Mouse (Mus musculus) embryonic facial prominence, embryonic 11.5 days (tissue): ENCODE data around the gene Pdzk1ip1. TPM values are rescaled to one million over a fixed set of nuclear protein-coding genes. Genes with fewer than 3 reads are reported as not detected.

Source experiments
- ATAC-seq: fragments of 200-750 bp; cut with Nextera tagmentation; replicated peaks from 2 replicates; pipeline ENCODE4 v1.8.0; 2017; ENCODE audit warnings: low read depth; ENCODE audit not compliant: insufficient number of reproducible peaks, low FRiP score, low TSS enrichment
- DNase-seq: peaks from one replicate; pipeline ENCODE4 v3.0.0-alpha.2; 2015; ENCODE audit warnings: low spot score
- H3K27ac ChIP-seq: fragments of 300-500 bp; sonication (generic); replicated peaks from 2 replicates; pipeline ENCODE4 v1.5.1; 2014; ENCODE audit warnings: mild to moderate bottlenecking, low read depth, low read length, control low read depth
- H3K27me3 ChIP-seq: fragments of 300-500 bp; sonication (generic); 2 replicates; pipeline ENCODE4 v1.6.1; 2014; ENCODE audit warnings: mild to moderate bottlenecking, low read length, moderate library complexity, mixed read lengths; ENCODE audit not compliant: control insufficient read depth, insufficient read depth
- H3K36me3 ChIP-seq: fragments of 300-500 bp; sonication (generic); replicated peaks from 2 replicates; pipeline ENCODE4 v1.6.1; 2014; ENCODE audit warnings: low read depth, mild to moderate bottlenecking, low read length, moderate library complexity, mixed read lengths; ENCODE audit not compliant: control insufficient read depth, insufficient read depth
- H3K4me1 ChIP-seq: fragments of 300-500 bp; sonication (generic); 2 replicates; pipeline ENCODE4 v1.6.1; 2014; ENCODE audit warnings: low read length, mixed read lengths; ENCODE audit not compliant: control insufficient read depth, insufficient read depth
- H3K4me2 ChIP-seq: fragments of 300-500 bp; sonication (generic); 2 replicates; pipeline ENCODE4 v1.6.1; 2014; ENCODE audit warnings: low read depth, mild to moderate bottlenecking, control low read depth, low read length, moderate library complexity
- H3K4me3 ChIP-seq: fragments of 300-500 bp; sonication (generic); 2 replicates; pipeline ENCODE4 v1.5.1; 2014; ENCODE audit warnings: low read depth, low read length, control low read depth
- H3K9ac ChIP-seq: fragments of 300-500 bp; sonication (generic); replicated peaks from 2 replicates; pipeline ENCODE4 v1.6.1; 2014; ENCODE audit warnings: mild to moderate bottlenecking, control low read depth, low read length
- H3K9me3 ChIP-seq: fragments of 300-500 bp; sonication (generic); replicated peaks from 2 replicates; pipeline ENCODE4 v1.6.1; 2016; ENCODE audit warnings: mild to moderate bottlenecking, low read length, inconsistent platforms, mixed read lengths; ENCODE audit not compliant: control insufficient read depth
- WGBS: fragments of 180-500 bp; shearing (Covaris S2); extraction: QIAGEN DNeasy Blood & Tissue Kit; methylation state at CpG from one replicate; pipeline ENCODE4 v1.1.7; 2014; 5-methylcytosine and 5-hydroxymethylcytosine counted together
- polyA plus RNA-seq: library from polyadenylated mRNA; unstranded; fragments of >200 nt; fragmentation: Nextera tagmentation; extraction: Ambion mirVana; gene quantifications from 2 replicates; pipeline ENCODE4 v1.2.1, GENCODE M21; 2014

Pdzk1ip1 gene
- polyA plus RNA-seq, 1 experiment from 2014 or later = 11.3 TPM

- no peak overlapping the region for H3K9ac ChIP-seq
- no peaks in the 10 kb centered on the region; the same call in 1 of the 2 replicates for H3K4me1 ChIP-seq
- no peak for DNase-seq
- no peaks in the 10 kb centered on the region for H3K9me3 ChIP-seq
- no peak for ATAC-seq
- H3K27ac ChIP-seq = no peak overlapping the region
- no peak overlapping the region for H3K4me3 ChIP-seq
- no peak overlapping the region for H3K4me2 ChIP-seq
- WGBS = 86% methylated on average over 2 of the region's 2 CpGs
- H3K27me3 ChIP-seq = peaks cover 24% of the 10 kb centered on the region
- no peaks in the 10 kb centered on the region for H3K36me3 ChIP-seq
Observed at GRCm38 (mm10) chr4:115094056-115094455, 5.5 kb downstream of the Pdzk1ip1 start.

- Histone ChIP-seq H3K4me2 (peak overlapping the region; percentile 77), H3K4me3 (peak overlapping the region; percentile 32), H3K9me3 (no peaks in the 10 kb centered on the region), H3K4me1 (no peaks in the 10 kb centered on the region; the same call in 1 of the 2 replicates), H3K27me3 (peaks cover 24% of the 10 kb centered on the region), H3K36me3 (no peaks in the 10 kb centered on the region), H3K27ac (no peak overlapping the region), H3K9ac (peak overlapping the region; percentile 28; the same call in 1 of the 2 replicates)
- WGBS = 0% methylated on average over 24 of the region's 31 CpGs
- ATAC-seq (peak; percentile 68), DNase-seq (peak; percentile 36)
Observed at GRCm38 (mm10) chr4:115095671-115096434, 7.3 kb downstream of the Pdzk1ip1 start.

DNA sequence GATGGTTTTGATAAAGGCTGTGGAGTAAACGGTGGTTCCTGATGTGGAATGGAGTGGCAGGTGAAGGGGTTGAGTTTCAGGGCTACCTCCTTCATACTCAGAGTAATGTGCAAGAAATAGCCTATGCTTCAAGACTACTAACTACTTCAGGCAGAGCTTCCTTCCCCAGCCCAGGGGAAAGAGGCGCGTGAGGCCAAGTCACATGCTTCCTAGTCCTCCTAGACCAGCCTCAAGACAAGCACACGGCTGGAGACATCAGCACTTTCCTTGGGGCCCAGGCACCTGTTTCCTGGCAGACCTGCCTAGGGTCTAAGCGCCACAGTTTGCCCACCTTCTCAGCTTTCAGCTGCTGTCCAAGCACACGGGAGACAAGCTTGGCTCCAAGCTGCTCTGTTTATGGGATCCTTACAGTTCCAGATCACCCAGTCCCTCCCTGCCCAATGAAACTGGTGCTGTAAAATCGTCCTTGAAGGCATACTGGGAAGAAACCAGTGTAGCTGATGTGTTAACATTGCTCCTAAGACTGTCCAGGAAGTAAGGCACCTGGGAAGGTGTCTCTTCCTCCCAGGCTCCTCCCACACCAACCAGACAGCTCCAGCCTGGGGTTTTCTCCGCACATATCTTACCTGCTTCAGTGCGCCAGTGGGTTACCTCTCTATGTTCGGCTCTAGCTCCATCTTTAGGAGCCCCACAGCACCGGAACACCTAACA, 8.1 kb downstream of the Pdzk1ip1 start:
- ATAC-seq (no peak; the same call in 1 of the 2 replicates), DNase-seq (no peak)
- no peak overlapping the region; the same call in 1 of the 2 replicates for H3K4me2 ChIP-seq
- H3K36me3 ChIP-seq = no peaks in the 10 kb centered on the region
- no peak overlapping the region for H3K9ac ChIP-seq
- H3K27me3 ChIP-seq = peaks cover 24% of the 10 kb centered on the region
- no peaks in the 10 kb centered on the region; the same call in 1 of the 2 replicates for H3K4me1 ChIP-seq
- no peak overlapping the region for H3K27ac ChIP-seq
- no peak overlapping the region for H3K4me3 ChIP-seq
- H3K9me3 ChIP-seq = no peaks in the 10 kb centered on the region
- WGBS = 11% methylated on average over 11 of the region's 11 CpGs

DNA sequence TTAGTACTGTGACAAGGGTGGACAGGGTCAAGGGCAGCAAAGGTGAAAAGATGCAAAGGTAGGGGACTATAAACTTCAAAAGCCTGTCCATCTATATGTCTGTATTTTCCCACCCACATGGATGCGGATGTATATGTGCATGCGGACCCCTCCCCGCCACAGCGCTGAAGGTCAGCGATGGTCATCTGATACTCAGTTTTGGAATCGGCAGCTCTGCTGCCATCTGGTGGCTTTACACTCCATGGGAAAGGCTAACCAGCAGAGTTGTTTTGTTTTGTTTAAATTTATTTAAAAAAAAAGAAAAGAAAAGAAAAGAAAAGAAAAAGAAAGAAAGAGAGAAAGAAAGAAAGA, 8.6 kb downstream of the Pdzk1ip1 start:
- H3K36me3 ChIP-seq = no peaks in the 10 kb centered on the region
- no peak overlapping the region for H3K27ac ChIP-seq
- peak overlapping the region; percentile 13; the same call in 1 of the 2 replicates for H3K4me2 ChIP-seq
- DNase-seq (peak; percentile 69), ATAC-seq (no peak)
- H3K27me3 ChIP-seq = peaks cover 24% of the 10 kb centered on the region
- H3K9ac ChIP-seq = no peak overlapping the region
- H3K4me1 ChIP-seq = no peaks in the 10 kb centered on the region; the same call in 1 of the 2 replicates
- no peak overlapping the region for H3K4me3 ChIP-seq
- WGBS = under 1% methylated on average over 6 of the region's 6 CpGs
- H3K9me3 ChIP-seq = no peaks in the 10 kb centered on the region

GRCm38 (mm10) chr4:115101682-115102081, 13.2 kb downstream of the Pdzk1ip1 start:
- Histone ChIP-seq H3K27me3 (peaks cover 4% of the 10 kb centered on the region), H3K27ac (no peak overlapping the region), H3K9ac (no peak overlapping the region), H3K4me2 (no peak overlapping the region), H3K4me3 (no peak overlapping the region), H3K36me3 (no peaks in the 10 kb centered on the region), H3K4me1 (no peaks in the 10 kb centered on the region), H3K9me3 (no peaks in the 10 kb centered on the region)
- DNase-seq (peak; percentile 81), ATAC-seq (0 out of 2 replicates have a peak, but pooled peaks have one; percentile 46)
- 43% methylated on average over 6 of the region's 6 CpGs for WGBS

DNA sequence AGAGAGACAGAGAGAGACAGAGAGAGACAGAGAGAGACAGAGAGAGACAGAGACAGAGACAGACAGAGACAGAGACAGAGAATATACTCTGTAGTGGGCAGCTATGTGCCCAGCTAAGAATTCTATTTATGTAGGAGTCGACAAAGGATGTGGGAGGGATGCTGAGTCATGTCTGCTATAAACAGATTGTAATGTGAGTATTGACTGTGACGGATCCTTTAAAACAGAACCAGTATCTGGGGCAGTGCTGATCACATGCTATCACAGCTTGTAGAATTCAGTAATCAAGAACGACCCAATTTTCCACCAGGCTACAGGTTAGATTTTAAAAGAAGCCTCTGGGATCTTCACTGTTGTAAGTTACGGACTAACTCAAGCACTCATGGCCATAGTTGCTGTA, 15.0 kb downstream of the Pdzk1ip1 start:
- H3K27ac ChIP-seq = no peak overlapping the region
- no peaks in the 10 kb centered on the region for H3K36me3 ChIP-seq
- H3K4me2 ChIP-seq = no peak overlapping the region
- 66% methylated on average over 4 of the region's 4 CpGs for WGBS
- DNase-seq (no peak), ATAC-seq (no peak)
- H3K9ac ChIP-seq = no peak overlapping the region
- no peak overlapping the region for H3K4me3 ChIP-seq
- no peaks in the 10 kb centered on the region for H3K9me3 ChIP-seq
- no peaks in the 10 kb centered on the region for H3K27me3 ChIP-seq
- H3K4me1 ChIP-seq = no peaks in the 10 kb centered on the region

DNA sequence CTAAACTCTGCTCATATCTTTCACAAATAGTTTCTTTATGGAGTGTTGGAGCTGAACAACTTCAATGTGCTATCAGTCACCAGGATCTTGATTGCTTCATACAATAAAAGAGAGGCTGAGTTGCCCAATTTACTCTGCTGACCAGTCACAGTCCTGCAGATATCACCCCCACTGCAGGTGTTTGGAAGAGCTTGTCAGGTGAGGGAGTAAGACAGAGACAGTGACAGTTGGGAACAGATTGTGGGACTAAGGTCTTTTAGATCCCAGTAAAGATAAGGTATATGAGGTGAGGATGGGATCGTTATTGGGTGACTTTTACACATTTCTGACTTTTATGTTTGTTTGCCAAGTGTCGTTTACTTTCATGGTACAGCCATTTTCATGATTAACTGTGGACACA, 22.7 kb downstream of the Pdzk1ip1 start:
- no peak overlapping the region for H3K4me3 ChIP-seq
- no peak overlapping the region for H3K4me2 ChIP-seq
- DNase-seq = no peak
- no peaks in the 10 kb centered on the region for H3K27me3 ChIP-seq
- H3K27ac ChIP-seq = no peak overlapping the region
- no peaks in the 10 kb centered on the region for H3K4me1 ChIP-seq
- H3K9me3 ChIP-seq = no peaks in the 10 kb centered on the region
- H3K36me3 ChIP-seq = no peaks in the 10 kb centered on the region
- H3K9ac ChIP-seq = no peak overlapping the region
- no peak for ATAC-seq
- WGBS = 82% methylated on average over 2 of the region's 2 CpGs

GRCm38 (mm10) chr4:115113266-115113665, 24.8 kb downstream of the Pdzk1ip1 start:
- Histone ChIP-seq H3K36me3 (no peaks in the 10 kb centered on the region), H3K27ac (no peak overlapping the region), H3K4me3 (no peak overlapping the region), H3K9ac (no peak overlapping the region), H3K9me3 (no peaks in the 10 kb centered on the region), H3K4me1 (no peaks in the 10 kb centered on the region), H3K4me2 (no peak overlapping the region), H3K27me3 (no peaks in the 10 kb centered on the region)
- 22% methylated on average over 5 of the region's 5 CpGs for WGBS
- ATAC-seq = no peak
- DNase-seq = no peak
